Mouse (Mus musculus): Measurements from ENCODE around the gene Actl10.

DNA sequence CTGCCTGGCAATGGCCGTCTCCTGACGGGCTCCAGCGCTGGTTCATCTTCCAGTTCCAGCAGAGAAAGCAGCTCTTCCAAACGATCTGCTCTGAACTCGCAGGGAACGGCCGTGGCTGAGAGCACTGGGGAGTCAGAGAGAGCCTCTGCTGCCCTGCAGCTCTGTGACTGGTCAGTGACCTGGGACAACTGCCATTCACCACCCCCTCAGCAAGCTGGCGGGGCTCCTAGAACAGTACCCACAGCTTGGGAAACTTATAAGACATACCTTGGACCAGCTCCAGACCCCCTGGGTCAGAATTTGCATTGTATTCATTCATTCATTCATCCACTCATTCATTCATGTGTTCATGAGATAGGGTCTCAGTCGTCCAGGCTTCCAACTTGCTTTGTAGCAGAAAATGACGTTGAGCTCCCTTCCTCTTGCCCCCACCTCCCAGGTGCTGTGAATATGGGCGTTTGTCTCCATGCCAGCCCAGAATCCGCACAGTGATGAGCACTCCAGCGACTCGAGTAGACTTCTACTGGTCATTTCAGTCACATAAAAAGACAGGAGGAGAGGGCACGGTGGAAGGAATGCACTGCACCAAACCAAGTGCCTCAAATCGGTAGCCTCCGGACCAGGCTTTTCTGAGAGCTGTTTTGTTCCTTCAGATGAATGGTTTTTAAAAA is 33.5 kb downstream of the Actl10 start:
- TF ChIP-seq FLI1 (IDR thresholded peaks at IDR 0.05; ENCODE audit: low read length) (no peak), GATA1 (IDR thresholded peaks at IDR 0.05; ENCODE audit: borderline replicate concordance, low read length) (no peak)

Data from megakaryocyte, embryonic 14.5 days (primary cell).